Mouse (Mus musculus) neural tube, embryonic 11.5 days (tissue): ENCODE measurements around the gene Aunip. TPM values are rescaled to one million over a fixed set of nuclear protein-coding genes. Genes with fewer than 3 reads are reported as not detected.

Source experiments
- ATAC-seq: fragments of 200-750 bp; cut with Nextera tagmentation; 2 replicates; pipeline ENCODE4 v1.8.0; 2017; ENCODE audit warnings: moderate number of reproducible peaks, mild to moderate bottlenecking, moderate TSS enrichment, moderate library complexity; ENCODE audit not compliant: insufficient read depth, low FRiP score, low TSS enrichment
- DNase-seq: peaks from one replicate; pipeline ENCODE4 v3.0.0-alpha.2; 2015; ENCODE audit warnings: low spot score
- H3K27ac ChIP-seq: fragments of 300-500 bp; sonication (generic); 2 replicates; pipeline ENCODE4 v1.5.1; 2014; ENCODE audit warnings: low read depth, mild to moderate bottlenecking, low read length
- H3K27me3 ChIP-seq: fragments of 300-500 bp; sonication (generic); 2 replicates; pipeline ENCODE4 v1.6.1; 2014; ENCODE audit warnings: mild to moderate bottlenecking, low read length, mixed read lengths; ENCODE audit not compliant: control insufficient read depth, insufficient read depth
- H3K36me3 ChIP-seq: fragments of 300-500 bp; sonication (generic); 2 replicates; pipeline ENCODE4 v1.6.1; 2014; ENCODE audit warnings: mild to moderate bottlenecking, low read length, moderate library complexity, mixed read lengths; ENCODE audit not compliant: control insufficient read depth, insufficient read depth
- H3K4me1 ChIP-seq: fragments of 300-500 bp; sonication (generic); 2 replicates; pipeline ENCODE4 v1.6.1; 2014; ENCODE audit warnings: low read length, mixed read lengths; ENCODE audit not compliant: control insufficient read depth, insufficient read depth
- H3K4me2 ChIP-seq: fragments of 300-500 bp; sonication (generic); 2 replicates; pipeline ENCODE4 v1.6.1; 2014; ENCODE audit warnings: low read depth, mild to moderate bottlenecking, moderate library complexity
- H3K4me3 ChIP-seq: fragments of 300-500 bp; sonication (generic); 2 replicates; pipeline ENCODE4 v1.5.1; 2014; ENCODE audit warnings: low read depth, low read length
- H3K9ac ChIP-seq: fragments of 300-500 bp; sonication (generic); 2 replicates; pipeline ENCODE4 v1.6.1; 2014; ENCODE audit warnings: mild to moderate bottlenecking, low read length
- H3K9me3 ChIP-seq: fragments of 300-500 bp; sonication (generic); 2 replicates; pipeline ENCODE4 v1.6.1; 2016; ENCODE audit warnings: low read length; ENCODE audit not compliant: control insufficient read depth
- WGBS: fragments of 180-500 bp; shearing (Covaris S2); extraction: QIAGEN DNeasy Blood & Tissue Kit; methylation state at CpG from one replicate; pipeline ENCODE4 v1.1.7; 2014; 5-methylcytosine and 5-hydroxymethylcytosine counted together
- polyA plus RNA-seq: library from polyadenylated mRNA; unstranded; fragments of >200 nt; fragmentation: Nextera tagmentation; extraction: Ambion mirVana; gene quantifications from 2 replicates; pipeline ENCODE4 v1.2.1, GENCODE M21; 2014

Gene Aunip
- polyA plus RNA-seq, 1 experiment from 2014 or later: 8.1 TPM

DNA sequence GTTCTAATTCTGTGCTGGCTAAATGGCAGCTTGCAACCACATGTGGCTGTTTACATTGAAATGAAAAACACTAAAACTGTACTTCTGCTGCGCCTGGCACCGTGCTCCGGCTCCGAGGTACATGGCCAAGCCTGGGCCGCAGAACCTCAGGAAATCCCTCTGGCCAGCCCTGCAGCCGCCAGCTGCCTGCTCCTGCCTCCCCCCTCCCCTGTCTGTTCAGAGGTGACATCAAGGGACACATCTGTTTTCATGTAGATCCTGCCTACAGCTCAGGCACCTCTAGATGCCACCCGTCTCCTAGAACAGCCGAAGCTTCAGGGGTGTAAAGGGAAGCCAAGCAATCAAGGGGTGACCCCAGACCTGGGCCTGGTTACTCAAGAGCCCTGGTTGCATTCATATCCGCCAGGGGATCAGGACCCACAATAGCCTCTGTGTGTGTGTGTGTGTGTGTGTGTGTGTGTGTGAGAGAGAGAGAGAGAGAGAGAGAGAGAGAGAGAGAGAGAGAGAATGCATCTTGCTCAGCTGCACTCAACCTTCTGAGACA is 47.8 kb downstream of the Aunip start:
- Histone ChIP-seq H3K27me3 (no peaks in the 10 kb centered on the region), H3K4me2 (no peak overlapping the region), H3K4me1 (peaks cover 5% of the 10 kb centered on the region), H3K27ac (no peak overlapping the region), H3K9ac (no peak overlapping the region), H3K4me3 (no peak overlapping the region), H3K36me3 (no peaks in the 10 kb centered on the region), H3K9me3 (no peaks in the 10 kb centered on the region)
- ATAC-seq (no peak), DNase-seq (no peak)
- WGBS: 50% methylated on average over 9 of the region's 9 CpGs

DNA sequence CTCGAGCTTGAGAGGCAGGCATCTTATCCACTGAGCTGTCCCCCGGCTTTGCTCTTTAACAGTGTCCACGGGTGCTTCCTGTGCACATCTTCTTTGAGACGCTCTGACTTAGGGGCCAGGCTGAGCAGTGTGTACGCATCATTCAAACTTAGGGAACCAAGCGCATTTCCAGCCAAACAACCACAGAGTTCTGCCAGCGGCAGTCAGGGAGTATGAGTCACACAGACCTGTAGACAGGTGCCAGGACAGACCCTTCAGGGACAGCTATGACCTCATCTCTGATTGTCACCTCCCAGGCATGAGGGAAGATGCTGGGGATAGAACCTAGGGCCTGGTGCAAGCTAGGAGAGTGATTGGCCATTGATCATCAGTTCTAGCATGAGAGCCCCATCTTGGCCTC is 48.4 kb downstream of the Aunip start:
- no peak overlapping the region for H3K9ac ChIP-seq
- ATAC-seq (no peak), DNase-seq (no peak)
- no peaks in the 10 kb centered on the region for H3K9me3 ChIP-seq
- peaks cover 5% of the 10 kb centered on the region for H3K4me1 ChIP-seq
- no peak overlapping the region for H3K4me2 ChIP-seq
- H3K27me3 ChIP-seq: no peaks in the 10 kb centered on the region
- 82% methylated on average over 7 of the region's 7 CpGs for WGBS
- H3K4me3 ChIP-seq: no peak overlapping the region
- no peaks in the 10 kb centered on the region for H3K36me3 ChIP-seq
- H3K27ac ChIP-seq: no peak overlapping the region

DNA sequence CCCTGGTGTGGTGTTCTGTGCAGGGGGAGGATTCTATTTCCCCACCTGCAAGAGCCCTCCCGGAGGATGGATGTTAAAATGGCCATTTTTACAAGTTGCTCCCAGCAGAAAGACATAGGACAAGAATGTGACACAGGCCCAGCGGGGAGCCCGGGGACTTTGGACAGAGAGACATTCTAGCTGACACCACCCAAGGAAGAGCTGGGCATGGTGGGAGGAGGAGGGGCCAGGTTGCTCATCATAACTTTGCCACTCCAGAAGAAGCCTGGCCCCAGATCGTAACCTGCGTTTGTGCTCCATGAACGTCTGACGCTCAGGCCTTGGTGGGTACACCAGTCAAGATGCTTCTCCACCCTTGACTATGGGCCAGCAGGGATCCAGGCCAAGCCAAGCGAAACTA is 49.9 kb downstream of the Aunip start:
- no peaks in the 10 kb centered on the region for H3K27me3 ChIP-seq
- no peak overlapping the region for H3K4me3 ChIP-seq
- no peak overlapping the region for H3K27ac ChIP-seq
- H3K4me2 ChIP-seq: no peak overlapping the region
- no peaks in the 10 kb centered on the region for H3K36me3 ChIP-seq
- no peaks in the 10 kb centered on the region for H3K9me3 ChIP-seq
- ATAC-seq: no peak
- 90% methylated on average over 8 of the region's 8 CpGs for WGBS
- peaks cover 5% of the 10 kb centered on the region for H3K4me1 ChIP-seq
- no peak overlapping the region for H3K9ac ChIP-seq
- no peak for DNase-seq

DNA sequence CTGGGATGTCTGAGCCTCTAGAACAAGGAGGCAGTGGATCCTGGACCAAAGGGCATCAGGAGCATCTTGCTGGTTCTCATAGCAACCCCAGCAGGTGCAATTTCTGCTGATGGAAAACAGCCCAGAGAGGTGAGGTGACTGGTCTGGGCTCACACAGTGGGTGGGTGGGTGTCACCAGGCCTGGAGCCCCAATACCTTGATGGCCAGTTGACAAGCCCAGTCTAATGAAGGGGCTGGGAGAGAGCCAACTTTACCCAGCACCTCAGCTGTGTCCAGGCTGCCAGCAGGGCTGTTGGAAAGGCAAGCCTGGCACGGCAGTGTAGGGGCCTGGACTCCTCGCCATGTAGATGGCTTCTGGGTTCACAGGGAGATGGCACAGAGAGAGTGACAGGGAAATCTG is 51.2 kb downstream of the Aunip start:
- Histone ChIP-seq H3K4me3 (no peak overlapping the region), H3K27me3 (no peaks in the 10 kb centered on the region), H3K4me1 (peaks cover 5% of the 10 kb centered on the region), H3K9ac (no peak overlapping the region), H3K9me3 (no peaks in the 10 kb centered on the region), H3K36me3 (no peaks in the 10 kb centered on the region), H3K27ac (no peak overlapping the region), H3K4me2 (no peak overlapping the region)
- DNase-seq (no peak), ATAC-seq (no peak)
- WGBS: 83% methylated on average over 2 of the region's 2 CpGs

DNA sequence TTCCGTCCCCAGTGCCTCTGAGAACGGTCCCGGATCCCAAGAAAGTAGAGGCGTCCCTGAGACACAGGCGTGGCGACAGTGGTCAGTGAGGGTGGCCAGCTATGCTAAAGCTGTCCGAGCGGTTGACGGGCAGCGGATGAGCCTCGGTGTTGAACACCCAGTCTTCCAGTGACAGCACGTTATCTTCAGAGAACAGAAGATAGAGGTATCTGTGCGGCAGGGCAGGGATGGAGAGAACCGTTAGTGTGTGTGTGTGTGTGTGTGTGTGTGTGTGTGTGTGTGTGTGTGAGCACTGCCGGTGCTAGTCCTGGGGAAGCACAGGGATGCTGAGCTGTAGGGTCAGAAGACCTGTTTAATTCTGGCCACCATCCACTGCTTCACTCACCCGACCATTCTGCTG is 52.8 kb downstream of the Aunip start:
- no peak overlapping the region for H3K4me3 ChIP-seq
- H3K9ac ChIP-seq: no peak overlapping the region
- H3K27me3 ChIP-seq: no peaks in the 10 kb centered on the region
- H3K27ac ChIP-seq: no peak overlapping the region
- no peaks in the 10 kb centered on the region; the same call in 1 of the 2 replicates for H3K36me3 ChIP-seq
- no peak overlapping the region for H3K4me2 ChIP-seq
- H3K9me3 ChIP-seq: no peaks in the 10 kb centered on the region
- 91% methylated on average over 16 of the region's 16 CpGs for WGBS
- ATAC-seq: no peak
- DNase-seq: no peak
- H3K4me1 ChIP-seq: peaks cover 7% of the 10 kb centered on the region

DNA sequence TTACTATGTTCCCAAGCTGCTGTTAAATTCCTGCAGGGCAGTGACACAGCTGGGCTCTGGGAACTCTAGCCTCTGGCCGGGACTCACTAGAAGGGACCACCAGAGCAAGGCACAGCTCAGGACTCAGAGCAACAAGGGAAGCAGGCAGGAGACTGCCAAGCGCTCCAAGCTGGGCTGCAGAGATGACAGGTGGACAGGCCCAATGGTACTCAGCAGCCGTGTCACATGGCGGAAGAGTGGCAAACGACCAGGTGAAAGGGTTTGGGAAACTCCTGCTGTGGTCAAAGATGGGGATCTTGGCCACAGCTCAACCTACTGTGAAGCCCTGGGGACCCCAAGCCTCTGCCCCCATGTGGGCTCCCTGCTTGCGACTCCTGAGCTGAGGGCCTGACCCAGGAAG is 53.3 kb downstream of the Aunip start:
- Histone ChIP-seq H3K4me1 (peaks cover 7% of the 10 kb centered on the region), H3K27ac (no peak overlapping the region), H3K9me3 (no peaks in the 10 kb centered on the region), H3K4me2 (no peak overlapping the region), H3K4me3 (no peak overlapping the region), H3K36me3 (no peaks in the 10 kb centered on the region; the same call in 1 of the 2 replicates), H3K9ac (no peak overlapping the region), H3K27me3 (no peaks in the 10 kb centered on the region)
- no peak for ATAC-seq
- DNase-seq: no peak
- WGBS: 87% methylated on average over 6 of the region's 6 CpGs

DNA sequence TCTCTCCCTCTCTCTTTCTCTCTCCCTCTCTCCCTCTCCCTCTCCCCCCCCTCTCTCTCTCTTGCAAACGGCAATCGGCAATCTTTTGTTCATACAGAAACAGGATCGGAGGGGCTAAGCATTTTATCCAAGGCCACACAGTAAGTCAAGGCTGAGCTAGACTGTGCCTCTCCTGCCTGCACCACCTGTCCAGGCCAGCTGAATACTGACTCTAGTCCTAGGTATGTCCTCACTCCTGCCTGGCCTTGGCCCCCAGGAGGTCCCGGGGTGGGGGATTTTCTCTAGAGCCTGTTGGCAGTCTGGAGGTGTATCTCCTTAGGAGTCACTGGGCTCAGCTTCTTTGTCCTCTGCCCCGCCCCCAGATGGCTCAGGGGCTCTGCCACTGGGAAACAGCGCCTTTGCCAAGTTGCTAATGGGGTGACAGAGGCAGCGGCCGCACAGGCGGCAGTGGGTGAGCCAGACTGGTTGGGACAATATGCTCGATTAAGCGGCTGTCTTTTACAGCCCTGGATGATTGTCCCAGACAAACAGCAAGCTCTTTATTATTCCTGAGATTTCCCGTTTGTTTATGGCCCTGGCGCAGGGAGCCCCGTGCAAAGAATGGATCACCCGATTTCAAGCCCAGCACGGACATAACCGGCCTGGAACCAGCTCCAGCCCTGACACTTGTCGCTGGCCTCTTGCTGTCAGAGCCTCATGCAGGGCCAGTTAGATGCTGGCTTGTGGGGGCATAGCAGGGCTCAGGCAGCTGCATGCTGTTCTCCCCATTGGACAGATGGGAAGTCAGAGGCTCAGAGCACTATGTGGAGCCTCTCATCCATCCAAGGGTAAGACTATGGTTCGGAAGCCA is 56.8 kb downstream of the Aunip start:
- 18% methylated on average over 19 of the region's 19 CpGs for WGBS
- DNase-seq (peak; percentile 61), ATAC-seq (peak; percentile 41; the same call in 1 of the 2 replicates)
- Histone ChIP-seq H3K36me3 (no peaks in the 10 kb centered on the region; the same call in 1 of the 2 replicates), H3K9ac (peak overlapping the region; percentile 35; the same call in 1 of the 2 replicates), H3K4me3 (no peak overlapping the region), H3K27ac (peak overlapping the region; percentile 56; the same call in 1 of the 2 replicates), H3K27me3 (no peaks in the 10 kb centered on the region), H3K4me2 (no peak overlapping the region), H3K4me1 (peaks cover 7% of the 10 kb centered on the region), H3K9me3 (no peaks in the 10 kb centered on the region)

DNA sequence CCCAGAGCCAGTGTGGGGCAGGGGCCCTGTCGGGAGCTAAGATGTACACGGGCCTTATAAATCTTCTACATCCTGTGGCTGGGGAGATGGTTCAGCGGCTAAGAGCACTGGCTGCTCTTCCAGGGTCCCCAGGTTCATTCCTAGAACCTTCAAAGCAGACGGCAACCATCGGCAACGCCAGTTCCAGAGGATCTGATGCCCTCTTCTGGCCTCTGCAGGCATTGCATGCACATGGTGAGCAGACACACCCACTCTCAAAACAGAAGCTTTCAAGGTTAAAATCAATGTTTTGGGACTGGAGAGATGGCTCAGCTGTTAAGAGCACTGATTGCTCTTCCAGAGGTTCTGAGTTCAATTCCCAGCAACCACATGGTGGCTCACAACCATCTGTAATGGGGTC is 58.4 kb downstream of the Aunip start:
- no peak overlapping the region for H3K27ac ChIP-seq

DNA sequence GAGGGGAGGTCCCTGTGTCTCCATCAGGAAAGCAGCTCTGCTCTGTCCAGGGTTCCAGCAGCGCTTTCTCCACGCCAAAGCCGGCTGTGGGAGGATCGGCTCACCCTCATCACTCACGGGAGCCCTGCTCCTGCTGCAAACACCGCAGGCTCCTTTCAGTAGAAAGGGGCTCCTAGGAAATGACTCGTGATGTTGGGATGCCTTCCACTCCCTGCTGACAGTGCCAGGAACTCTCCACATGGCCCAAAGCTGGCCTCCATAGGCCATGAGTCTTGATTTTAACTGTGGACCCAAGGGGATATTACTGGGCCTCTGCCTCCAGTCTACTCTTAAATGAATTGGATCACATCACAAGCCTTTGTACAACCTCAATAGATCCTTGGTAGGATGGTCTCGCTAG is 59.0 kb downstream of the Aunip start:
- H3K4me1 ChIP-seq: peaks cover 7% of the 10 kb centered on the region
- no peaks in the 10 kb centered on the region; the same call in 1 of the 2 replicates for H3K36me3 ChIP-seq
- H3K9ac ChIP-seq: no peak overlapping the region
- WGBS: 76% methylated on average over 8 of the region's 8 CpGs
- H3K27me3 ChIP-seq: no peaks in the 10 kb centered on the region
- DNase-seq: no peak
- no peak for ATAC-seq
- H3K4me2 ChIP-seq: no peak overlapping the region
- no peak overlapping the region for H3K4me3 ChIP-seq
- no peaks in the 10 kb centered on the region for H3K9me3 ChIP-seq
- H3K27ac ChIP-seq: no peak overlapping the region

More for the DNA sequence above, 58.4 kb downstream of the Aunip start:
- Histone ChIP-seq H3K36me3 (no peaks in the 10 kb centered on the region; the same call in 1 of the 2 replicates), H3K9ac (no peak overlapping the region), H3K27me3 (no peaks in the 10 kb centered on the region), H3K4me3 (no peak overlapping the region), H3K4me1 (peaks cover 7% of the 10 kb centered on the region), H3K9me3 (no peaks in the 10 kb centered on the region), H3K4me2 (no peak overlapping the region)
- ATAC-seq: no peak
- no peak for DNase-seq
- 72% methylated on average over 6 of the region's 6 CpGs for WGBS
